Mouse (Mus musculus) testis, adult 2 months (tissue): ENCODE measurements around the gene Hoxb4. TPM values are rescaled to one million over a fixed set of nuclear protein-coding genes. Genes with fewer than 3 reads are reported as not detected.

Experiments
- H3K27ac ChIP-seq: fragments of 200-500 bp; 2 replicates; pipeline ENCODE4 v1.5.1; 2012; ENCODE audit warnings: low read depth, low read length; ENCODE audit not compliant: control insufficient read depth, insufficient read depth
- H3K27me3 ChIP-seq: fragments of 200-500 bp; 2 replicates; pipeline ENCODE4 v1.6.1; 2012; ENCODE audit warnings: mild to moderate bottlenecking, low read length, moderate library complexity; ENCODE audit not compliant: control insufficient read depth, insufficient read depth
- H3K36me3 ChIP-seq: fragments of 200-500 bp; 2 replicates; pipeline ENCODE4 v1.6.1; 2012; ENCODE audit warnings: mild to moderate bottlenecking, low read length; ENCODE audit not compliant: control insufficient read depth, insufficient read depth
- H3K4me1 ChIP-seq: fragments of 200-500 bp; 2 replicates; pipeline ENCODE4 v1.6.1; 2012; ENCODE audit warnings: low read length; ENCODE audit not compliant: control insufficient read depth, insufficient read depth
- H3K4me3 ChIP-seq: fragments of 200-500 bp; 2 replicates; pipeline ENCODE4 v1.5.1; 2012; ENCODE audit warnings: low read depth, mild to moderate bottlenecking, low read length, moderate library complexity, mixed read lengths; ENCODE audit not compliant: control insufficient read depth
- CTCF ChIP-seq: fragments of 200-500 bp; IDR thresholded peaks from 2 replicates; pipeline ENCODE4 v1.5.1; 2012; ENCODE audit warnings: low read depth, mild to moderate bottlenecking, inconsistent platforms, low read length, moderate library complexity; ENCODE audit not compliant: control insufficient read depth, insufficient read depth, insufficient replicate concordance
- POLR2A ChIP-seq: fragments of 200-500 bp; IDR thresholded peaks from 2 replicates; pipeline ENCODE4 v1.6.1; 2012; ENCODE audit warnings: low read depth, mild to moderate bottlenecking, inconsistent platforms, low read length, moderate library complexity; ENCODE audit not compliant: control insufficient read depth
- polyA plus RNA-seq: library from polyadenylated mRNA; depleted of rRNA; stranded (reverse); fragments of >200 nt; gene quantifications from 2 replicates; pipeline ENCODE4 v1.2.3, GENCODE M21; 2012

The Hoxb4 gene
- polyA plus RNA-seq, 1 experiment, result 0.07 TPM

DNA sequence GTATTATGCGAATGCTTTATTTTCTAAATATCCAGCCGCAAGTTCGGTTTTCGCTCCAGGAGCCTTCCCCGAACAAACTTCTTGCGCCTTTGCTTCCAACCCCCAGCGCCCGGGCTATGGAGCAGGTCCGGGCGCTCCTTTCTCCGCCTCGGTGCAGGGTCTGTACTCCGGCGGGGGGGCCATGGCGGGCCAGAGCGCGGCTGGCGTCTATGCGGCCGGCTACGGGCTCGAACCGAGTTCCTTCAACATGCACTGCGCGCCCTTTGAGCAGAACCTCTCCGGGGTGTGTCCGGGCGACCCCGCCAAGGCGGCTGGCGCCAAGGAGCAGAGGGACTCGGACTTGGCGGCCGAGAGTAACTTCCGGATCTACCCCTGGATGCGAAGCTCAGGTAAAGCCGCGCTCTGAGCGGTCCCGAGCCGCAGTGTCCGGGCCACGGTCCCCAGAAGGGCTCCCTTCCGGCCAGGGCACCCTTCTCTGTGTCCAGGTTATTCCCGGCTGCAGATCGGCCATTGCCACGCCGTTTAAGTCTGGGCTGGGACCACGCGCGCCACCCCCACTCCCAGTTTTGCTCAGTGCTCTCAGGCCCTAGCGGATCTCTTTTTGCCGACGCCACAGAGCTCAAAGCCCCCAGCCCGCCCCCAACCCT is 31.2 kb upstream of the Hoxb4 start:
- Histone ChIP-seq H3K4me3 (peak overlapping the region; percentile 43), H3K27me3 (peaks cover 14% of the 10 kb centered on the region), H3K27ac (no peak overlapping the region), H3K36me3 (no peaks in the 10 kb centered on the region), H3K4me1 (peaks cover 11% of the 10 kb centered on the region)
- TF ChIP-seq CTCF (no peak), POLR2A (no peak)

DNA sequence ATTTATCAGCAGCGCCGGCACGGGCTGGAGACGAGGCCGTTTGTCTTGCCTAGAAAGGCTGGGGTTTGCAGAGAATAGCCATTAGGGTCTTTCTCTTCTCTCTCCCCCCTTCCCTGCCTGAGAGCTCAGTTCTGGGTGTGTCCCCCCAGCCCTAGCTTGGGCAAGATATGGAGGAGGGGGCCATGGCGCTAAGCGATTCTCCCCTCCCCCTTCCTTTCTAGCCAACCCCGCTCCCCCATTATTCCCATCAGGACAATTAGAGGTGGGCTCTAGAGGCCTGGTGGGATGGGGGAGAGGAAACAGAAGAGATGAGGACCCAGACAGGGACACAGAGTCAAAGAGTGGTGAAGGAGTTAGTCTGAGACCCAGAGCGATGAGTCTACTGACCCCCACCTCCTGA is 30.7 kb upstream of the Hoxb4 start:
- Histone ChIP-seq H3K27me3 (peaks cover 16% of the 10 kb centered on the region), H3K4me3 (no peak overlapping the region), H3K27ac (no peak overlapping the region), H3K4me1 (peaks cover 11% of the 10 kb centered on the region), H3K36me3 (no peaks in the 10 kb centered on the region)
- TF ChIP-seq CTCF, result no peak
- TF ChIP-seq POLR2A, result no peak

DNA sequence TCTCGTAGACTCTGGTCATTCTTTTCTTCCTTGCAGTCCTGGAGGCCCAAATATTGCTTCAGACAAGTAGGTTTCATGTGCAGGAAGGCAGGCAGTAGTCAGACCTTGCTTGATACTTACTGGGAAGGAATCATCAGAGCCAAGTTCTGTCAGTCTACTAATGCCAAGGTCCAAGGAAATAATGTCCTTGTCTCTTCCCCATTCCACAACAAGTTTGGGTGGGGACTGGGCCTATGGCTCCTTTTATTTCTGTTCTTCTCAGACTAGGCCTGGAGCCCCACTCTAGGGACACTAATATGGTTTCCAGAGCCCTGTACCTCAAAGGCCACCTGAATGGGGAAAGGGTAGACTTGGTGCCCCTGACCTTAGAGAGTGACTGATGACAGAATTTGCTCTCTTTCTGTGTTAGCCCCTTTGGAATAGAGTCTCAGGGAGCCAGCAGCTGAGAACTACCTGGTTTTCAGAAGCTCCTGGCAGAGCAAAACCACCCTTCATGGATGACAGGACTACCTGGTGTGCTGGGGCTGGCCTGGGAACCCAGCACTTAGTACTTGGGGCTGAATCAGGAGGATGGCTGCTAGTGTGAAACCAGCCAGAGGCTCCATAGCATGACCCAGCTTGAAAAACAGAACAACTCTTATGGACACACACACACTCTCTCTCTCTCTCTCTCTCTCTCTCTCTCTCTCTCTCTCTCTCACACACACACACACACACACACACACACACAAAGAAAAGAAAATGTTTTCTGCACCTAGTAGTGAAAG is 29.4 kb upstream of the Hoxb4 start:
- H3K4me1 ChIP-seq, result peaks cover 11% of the 10 kb centered on the region

DNA sequence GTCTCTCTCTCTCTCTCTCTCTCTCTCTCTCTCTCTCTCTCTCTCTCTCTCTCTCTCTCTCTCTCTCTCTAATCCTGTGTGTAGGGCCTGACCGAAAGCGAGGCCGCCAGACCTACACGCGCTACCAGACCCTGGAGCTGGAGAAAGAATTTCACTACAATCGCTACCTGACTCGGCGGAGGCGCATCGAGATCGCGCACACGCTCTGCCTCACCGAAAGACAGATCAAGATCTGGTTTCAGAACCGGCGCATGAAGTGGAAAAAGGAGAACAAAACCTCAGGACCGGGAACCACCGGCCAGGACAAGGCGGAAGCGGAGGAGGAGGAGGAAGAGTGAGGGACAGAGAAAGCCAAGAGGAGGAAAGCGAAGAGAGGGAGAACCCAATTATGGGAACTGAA is 28.8 kb upstream of the Hoxb4 start:
- Histone ChIP-seq H3K27ac (no peak overlapping the region), H3K36me3 (no peaks in the 10 kb centered on the region), H3K27me3 (peaks cover 11% of the 10 kb centered on the region), H3K4me1 (peaks cover 9% of the 10 kb centered on the region), H3K4me3 (no peak overlapping the region)
- no peak for TF ChIP-seq POLR2A
- no peak for TF ChIP-seq CTCF

More for the DNA sequence above, 29.4 kb upstream of the Hoxb4 start:
- no peak for TF ChIP-seq CTCF
- TF ChIP-seq POLR2A, result no peak
- Histone ChIP-seq H3K36me3 (no peaks in the 10 kb centered on the region), H3K27ac (no peak overlapping the region), H3K4me3 (no peak overlapping the region), H3K27me3 (peaks cover 12% of the 10 kb centered on the region)

DNA sequence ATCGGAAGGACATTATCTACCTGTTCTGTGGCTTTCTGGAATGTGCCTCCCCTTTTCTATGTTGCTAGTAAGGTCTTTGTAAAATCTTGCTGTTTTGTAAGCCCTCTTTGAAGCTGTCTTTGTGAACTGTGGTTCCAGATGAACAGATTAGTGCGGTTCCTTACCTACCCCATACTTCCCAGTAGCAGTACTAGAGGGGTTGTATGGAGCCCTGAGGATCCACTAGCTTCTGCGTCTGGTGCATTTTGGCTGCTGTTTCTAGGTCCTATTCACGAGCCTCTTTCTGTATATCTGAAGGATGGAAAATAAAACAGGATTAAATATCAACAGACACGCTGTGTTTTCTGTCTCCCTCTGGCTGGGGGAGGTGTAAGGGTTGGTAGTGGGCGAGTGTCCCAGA is 28.2 kb upstream of the Hoxb4 start:
- Histone ChIP-seq H3K27ac (no peak overlapping the region), H3K4me3 (no peak overlapping the region), H3K36me3 (no peaks in the 10 kb centered on the region), H3K27me3 (peaks cover 7% of the 10 kb centered on the region), H3K4me1 (peaks cover 10% of the 10 kb centered on the region)
- TF ChIP-seq CTCF, result no peak
- TF ChIP-seq POLR2A, result no peak

DNA sequence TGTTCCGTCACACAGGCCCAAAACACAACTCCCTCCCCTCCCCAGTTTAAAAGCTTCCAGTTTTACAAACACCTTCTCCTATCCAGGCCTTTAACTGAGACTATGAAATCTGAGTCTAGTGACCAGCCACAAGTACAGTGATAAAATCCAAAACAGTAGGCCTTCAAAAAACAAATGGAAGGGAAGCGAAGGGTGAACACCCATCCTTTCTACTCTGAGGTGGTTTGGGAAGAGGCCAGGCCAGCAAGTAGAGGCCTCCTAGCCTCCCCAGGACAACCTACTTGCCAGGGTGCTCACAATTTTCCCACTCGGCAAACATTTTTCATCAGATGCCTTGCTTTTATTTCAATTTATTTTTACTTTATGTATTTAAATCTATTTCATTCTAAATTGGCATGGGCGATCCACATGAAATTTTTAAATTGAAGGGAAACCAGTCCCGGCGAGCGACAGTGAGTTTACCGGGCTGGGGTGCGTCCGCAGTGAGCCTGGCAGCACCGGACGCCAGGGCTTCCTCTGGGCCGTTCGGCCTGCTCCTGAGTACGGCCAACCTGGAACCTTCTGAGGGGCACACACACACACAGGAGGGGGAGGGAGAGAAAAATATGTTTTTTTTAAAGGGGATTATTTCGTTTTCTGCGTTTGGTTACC is 27.2 kb upstream of the Hoxb4 start:
- Histone ChIP-seq H3K27me3 (peaks cover 7% of the 10 kb centered on the region), H3K4me1 (peaks cover 14% of the 10 kb centered on the region), H3K36me3 (no peaks in the 10 kb centered on the region), H3K4me3 (no peak overlapping the region), H3K27ac (no peak overlapping the region)
- no peak for TF ChIP-seq CTCF
- TF ChIP-seq POLR2A, result no peak
